In genomic region chr4:13411325-13411724, GRCm38 (mm10) we compare ENCODE assay signal across 24 mouse cellular contexts.
DNase-seq lines count a peak whose midpoint lies in the region; ATAC-seq lines count a peak whose summit lies in the region.
"Had no signal": no experiment of that assay in that cellular context is flagged by ENCODE, and none has a peak within 500 bp of the region (broad histone marks: within the 10 kb centered on the region; RNA-seq: fewer than 3 reads in every experiment).

No protein-coding gene starts in this region.

- no peaks in the 10 kb centered on the region for H3K27me3 ChIP-seq in limb, embryonic 13.5 days
- no peaks in the 10 kb centered on the region for H3K27me3 ChIP-seq in limb, embryonic 10.5 days (ENCODE audit: low read depth, poor library complexity, severe bottlenecking)
- no peaks in the 10 kb centered on the region for H3K27me3 ChIP-seq in forebrain, embryonic 16.5 days (replicated peaks; ENCODE audit: control insufficient read depth, insufficient read depth, low read length)
- no peaks in the 10 kb centered on the region for H3K27me3 ChIP-seq in midbrain, embryonic 12.5 days
- no peaks in the 10 kb centered on the region for H3K27me3 ChIP-seq in neural tube, embryonic 15.5 days (replicated peaks)
- H3K27me3 ChIP-seq: embryonic facial prominence, embryonic 13.5 days; intestine, embryonic 15.5 days; liver, embryonic 12.5 days had no signal

- no peak overlapping the region for H3K4me2 ChIP-seq in limb, embryonic 13.5 days (replicated peaks)
- H3K4me2 ChIP-seq in forebrain, embryonic 16.5 days (ENCODE audit: low read length), result no peak overlapping the region; the same call in 1 of the 2 replicates
- H3K4me2 ChIP-seq in midbrain, embryonic 12.5 days (replicated peaks), result no peak overlapping the region
- H3K4me2 ChIP-seq in neural tube, embryonic 15.5 days, result peak overlapping the region; percentile 20; the same call in 1 of the 2 replicates
- H3K4me2 ChIP-seq: embryonic facial prominence, embryonic 13.5 days; intestine, embryonic 15.5 days; liver, embryonic 12.5 days had no signal

- H3K9me3 ChIP-seq in limb, embryonic 13.5 days, result no peaks in the 10 kb centered on the region
- H3K9me3 ChIP-seq in limb, embryonic 10.5 days (replicated peaks), result no peaks in the 10 kb centered on the region
- no peaks in the 10 kb centered on the region for H3K9me3 ChIP-seq in forebrain, embryonic 16.5 days (ENCODE audit: control insufficient read depth, low read length)
- no peaks in the 10 kb centered on the region for H3K9me3 ChIP-seq in midbrain, embryonic 12.5 days
- no peaks in the 10 kb centered on the region for H3K9me3 ChIP-seq in neural tube, embryonic 15.5 days (replicated peaks)
- H3K9me3 ChIP-seq: embryonic facial prominence, embryonic 13.5 days; intestine, embryonic 15.5 days; liver, embryonic 12.5 days had no signal

- WGBS in limb, embryonic 13.5 days, result 34% methylated on average over 7 of the region's 7 CpGs
- WGBS in limb, embryonic 10.5 days, result 79% methylated on average over 7 of the region's 7 CpGs
- WGBS in forebrain, embryonic 16.5 days, result 28% methylated on average over 7 of the region's 7 CpGs
- 61% methylated on average over 7 of the region's 7 CpGs for WGBS in midbrain, embryonic 12.5 days
- WGBS in neural tube, embryonic 15.5 days, result 34% methylated on average over 7 of the region's 7 CpGs

- no peak overlapping the region for H3K4me3 ChIP-seq in limb, embryonic 13.5 days
- H3K4me3 ChIP-seq in limb, embryonic 10.5 days, result no peak overlapping the region
- no peak overlapping the region for H3K4me3 ChIP-seq in forebrain, embryonic 16.5 days (replicated peaks; ENCODE audit: low read length)
- no peak overlapping the region for H3K4me3 ChIP-seq in midbrain, embryonic 12.5 days
- H3K4me3 ChIP-seq in neural tube, embryonic 15.5 days (replicated peaks), result no peak overlapping the region
- H3K4me3 ChIP-seq: embryonic facial prominence, embryonic 13.5 days; heart, adult 2 months; intestine, embryonic 15.5 days; left cerebral cortex, adult 2 months; liver, embryonic 12.5 days had no signal

- ATAC-seq in limb, embryonic 13.5 days (ENCODE audit: low FRiP score, low read depth), result peak; percentile 54; the same call in 1 of the 2 replicates
- ATAC-seq in forebrain, embryonic 16.5 days, result 0 out of 2 replicates have a peak, but pooled peaks have one; percentile 6
- ATAC-seq in midbrain, embryonic 12.5 days (ENCODE audit: low FRiP score, low read depth), result 0 out of 2 replicates have a peak, but pooled peaks have one; percentile 41
- 0 out of 2 replicates have a peak, but pooled peaks have one; percentile 18 for ATAC-seq in neural tube, embryonic 15.5 days (ENCODE audit: low FRiP score)
- ATAC-seq: intestine, embryonic 15.5 days; liver, embryonic 12.5 days had no signal

- H3K27ac ChIP-seq in limb, embryonic 13.5 days, result no peak overlapping the region
- no peak overlapping the region for H3K27ac ChIP-seq in limb, embryonic 10.5 days
- H3K27ac ChIP-seq in forebrain, embryonic 16.5 days (ENCODE audit: low read length), result peak overlapping the region; percentile 78
- no peak overlapping the region; the same call in 1 of the 2 replicates for H3K27ac ChIP-seq in midbrain, embryonic 12.5 days (replicated peaks)
- peak overlapping the region; percentile 73 for H3K27ac ChIP-seq in neural tube, embryonic 15.5 days (replicated peaks)
- H3K27ac ChIP-seq: embryonic facial prominence, embryonic 13.5 days; heart, adult 2 months; intestine, embryonic 15.5 days; left cerebral cortex, adult 2 months; liver, embryonic 12.5 days had no signal

- no peak for DNase-seq in limb, embryonic 10.5 days (ENCODE audit: low spot score)
- no peak for DNase-seq in cerebellum, postnatal 4 days (ENCODE audit: low spot score in 2 of 2)
- DNase-seq in thymus, postnatal 25 days, result no peak
- DNase-seq: adrenal gland, adult 2 months; cerebellum, adult 9-11 months; gastrocnemius, postnatal 25 days; heart, adult 2 months; heart, postnatal 36 days; kidney, adult 9 months; kidney, postnatal 25 days; layer of hippocampus, adult 9-11 months; left cerebral cortex, postnatal 4 days; lung, adult 2 months; lung, postnatal 36 days; right cerebral cortex, postnatal 14 days; thymus, adult 18-20 months had no signal

- H3K9ac ChIP-seq in limb, embryonic 13.5 days, result no peak overlapping the region
- H3K9ac ChIP-seq in forebrain, embryonic 16.5 days (replicated peaks; ENCODE audit: low read depth, low read length), result 0 out of 2 replicates have a peak overlapping the region, but pooled peaks have one; percentile 29
- H3K9ac ChIP-seq in midbrain, embryonic 12.5 days (replicated peaks), result no peak overlapping the region
- no peak overlapping the region for H3K9ac ChIP-seq in neural tube, embryonic 15.5 days (replicated peaks)
- H3K9ac ChIP-seq: embryonic facial prominence, embryonic 13.5 days; intestine, embryonic 15.5 days; liver, embryonic 12.5 days had no signal

- peaks cover 41% of the 10 kb centered on the region for H3K4me1 ChIP-seq in limb, embryonic 13.5 days
- H3K4me1 ChIP-seq in limb, embryonic 10.5 days, result peaks cover 23% of the 10 kb centered on the region
- H3K4me1 ChIP-seq in forebrain, embryonic 16.5 days (replicated peaks; ENCODE audit: control insufficient read depth, insufficient read depth, low read length), result peaks cover 20% of the 10 kb centered on the region
- H3K4me1 ChIP-seq in midbrain, embryonic 12.5 days, result peaks cover 14% of the 10 kb centered on the region
- peaks cover 33% of the 10 kb centered on the region for H3K4me1 ChIP-seq in neural tube, embryonic 15.5 days
- H3K4me1 ChIP-seq: intestine, embryonic 15.5 days; liver, embryonic 12.5 days had no signal

- H3K36me3 ChIP-seq in limb, embryonic 13.5 days, result no peaks in the 10 kb centered on the region
- H3K36me3 ChIP-seq in limb, embryonic 10.5 days, result no peaks in the 10 kb centered on the region
- H3K36me3 ChIP-seq in forebrain, embryonic 16.5 days (ENCODE audit: control insufficient read depth, insufficient read depth), result no peaks in the 10 kb centered on the region
- H3K36me3 ChIP-seq in midbrain, embryonic 12.5 days, result no peaks in the 10 kb centered on the region
- H3K36me3 ChIP-seq in neural tube, embryonic 15.5 days, result no peaks in the 10 kb centered on the region
- H3K36me3 ChIP-seq: embryonic facial prominence, embryonic 13.5 days; intestine, embryonic 15.5 days; liver, embryonic 12.5 days had no signal

Comparison
In these comparisons a context has a peak if more than half of its experiments do, and no peak if none do; other contexts are left out.
1. H3K27ac ChIP-seq: peak in forebrain, embryonic 16.5 days (single experiment) and neural tube, embryonic 15.5 days (single experiment); none in limb, embryonic 13.5 days (single experiment), limb, embryonic 10.5 days (single experiment) and midbrain, embryonic 12.5 days (single experiment).
2. Peak in every context shown above with its lines, with median percentiles within 50 percentile points of each other: ATAC-seq.